Mouse (Mus musculus) olfactory bulb, adult 2 months (tissue): Measurements from ENCODE around the gene Gtpbp2. TPM values are rescaled to one million over a fixed set of nuclear protein-coding genes. Genes with fewer than 3 reads are reported as not detected.

Experiments used
- H3K27ac ChIP-seq: fragments of 200-500 bp; 2 replicates; pipeline ENCODE4 v1.5.1; 2012; ENCODE audit warnings: low read depth, low read length; ENCODE audit not compliant: insufficient read depth
- H3K4me1 ChIP-seq: fragments of 200-500 bp; 2 replicates; pipeline ENCODE4 v1.6.1; 2012; ENCODE audit warnings: low read length; ENCODE audit not compliant: control insufficient read depth, insufficient read depth
- H3K4me3 ChIP-seq: fragments of 200-500 bp; 2 replicates; pipeline ENCODE4 v1.5.1; 2012; ENCODE audit warnings: mild to moderate bottlenecking, low read depth, low read length, moderate library complexity; ENCODE audit not compliant: insufficient read depth
- CTCF ChIP-seq: fragments of 200-500 bp; IDR thresholded peaks from 2 replicates; pipeline ENCODE4 v1.5.1; 2012; ENCODE audit warnings: low read depth, mild to moderate bottlenecking, low read length, moderate library complexity; ENCODE audit not compliant: insufficient read depth
- POLR2A ChIP-seq: fragments of 200-500 bp; IDR thresholded peaks from 2 replicates; pipeline ENCODE4 v1.6.1; 2012; ENCODE audit warnings: mild to moderate bottlenecking, low read depth, low read length, moderate library complexity; ENCODE audit not compliant: insufficient read depth
- WGBS: fragments of 180-500 bp; shearing (Covaris S2); methylation state at CpG from one replicate; pipeline ENCODE4 v1.1.7; 2018; 5-methylcytosine and 5-hydroxymethylcytosine counted together
- polyA plus RNA-seq: library from polyadenylated mRNA; stranded (reverse); fragments of >200 nt; gene quantifications from 2 replicates; pipeline ENCODE4 v1.2.4, GENCODE M21; 2012; ENCODE audit warnings: low replicate concordance; ENCODE audit not compliant: missing spikeins, insufficient read depth, insufficient read length

Gtpbp2 gene
- polyA plus RNA-seq, 1 experiment = not detected

DNA sequence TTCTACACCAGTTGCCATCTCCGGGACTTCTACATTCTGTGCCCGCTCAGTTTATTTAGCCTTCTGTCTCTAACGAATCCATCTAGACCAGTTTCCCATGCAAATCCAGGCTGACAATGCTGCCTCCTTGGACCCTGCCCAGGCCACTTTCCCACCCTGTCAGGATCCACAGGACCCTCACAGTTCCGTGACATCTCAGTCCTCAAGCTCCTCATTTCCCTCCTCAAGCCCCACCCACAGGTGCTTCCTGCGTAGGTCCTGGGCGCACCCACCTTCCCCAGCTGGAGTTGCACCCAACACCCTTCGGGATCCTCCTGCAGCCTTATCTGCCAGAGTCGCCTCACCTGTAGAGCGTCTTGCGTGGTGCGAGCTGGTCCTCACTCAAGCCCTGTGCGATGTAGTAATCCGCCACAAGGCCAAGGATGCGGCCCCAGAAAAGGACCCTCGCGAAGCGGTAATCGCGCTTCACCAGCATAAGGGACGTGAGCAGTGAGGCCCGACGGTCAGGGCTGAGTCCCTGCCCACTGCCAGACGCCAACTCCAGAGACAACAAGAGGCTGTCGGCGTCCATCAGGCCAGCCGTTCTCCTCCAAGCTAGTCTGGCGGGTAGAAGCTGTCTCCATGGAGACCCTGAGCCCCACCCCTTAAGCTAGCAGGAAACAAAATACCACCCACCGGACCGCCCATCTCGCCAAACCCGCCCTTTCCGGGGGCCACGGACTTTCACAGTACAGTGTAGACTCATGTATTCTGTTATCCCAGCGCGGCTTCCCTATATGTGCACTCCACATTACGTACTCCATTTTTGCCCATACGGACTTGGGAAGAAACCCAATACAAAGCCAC is 17.0 kb upstream of the Gtpbp2 start, which contains the start of gene Rsph9:
Gene Rsph9 (minus strand): TSS at position 639 of the 846 bp plus-strand sequence.
- no peak within 1 kb of the TSS for H3K27ac ChIP-seq
- peak within 1 kb of the TSS; percentile 58 for H3K4me3 ChIP-seq
- H3K4me1 ChIP-seq = peaks cover 10% of the 10 kb centered on the region
- 3% methylated on average over 37 of the region's 37 CpGs for WGBS
- TF ChIP-seq POLR2A = 0 out of 2 replicates have a peak, but pooled peaks have one; percentile 33
- TF ChIP-seq CTCF = no peak

DNA sequence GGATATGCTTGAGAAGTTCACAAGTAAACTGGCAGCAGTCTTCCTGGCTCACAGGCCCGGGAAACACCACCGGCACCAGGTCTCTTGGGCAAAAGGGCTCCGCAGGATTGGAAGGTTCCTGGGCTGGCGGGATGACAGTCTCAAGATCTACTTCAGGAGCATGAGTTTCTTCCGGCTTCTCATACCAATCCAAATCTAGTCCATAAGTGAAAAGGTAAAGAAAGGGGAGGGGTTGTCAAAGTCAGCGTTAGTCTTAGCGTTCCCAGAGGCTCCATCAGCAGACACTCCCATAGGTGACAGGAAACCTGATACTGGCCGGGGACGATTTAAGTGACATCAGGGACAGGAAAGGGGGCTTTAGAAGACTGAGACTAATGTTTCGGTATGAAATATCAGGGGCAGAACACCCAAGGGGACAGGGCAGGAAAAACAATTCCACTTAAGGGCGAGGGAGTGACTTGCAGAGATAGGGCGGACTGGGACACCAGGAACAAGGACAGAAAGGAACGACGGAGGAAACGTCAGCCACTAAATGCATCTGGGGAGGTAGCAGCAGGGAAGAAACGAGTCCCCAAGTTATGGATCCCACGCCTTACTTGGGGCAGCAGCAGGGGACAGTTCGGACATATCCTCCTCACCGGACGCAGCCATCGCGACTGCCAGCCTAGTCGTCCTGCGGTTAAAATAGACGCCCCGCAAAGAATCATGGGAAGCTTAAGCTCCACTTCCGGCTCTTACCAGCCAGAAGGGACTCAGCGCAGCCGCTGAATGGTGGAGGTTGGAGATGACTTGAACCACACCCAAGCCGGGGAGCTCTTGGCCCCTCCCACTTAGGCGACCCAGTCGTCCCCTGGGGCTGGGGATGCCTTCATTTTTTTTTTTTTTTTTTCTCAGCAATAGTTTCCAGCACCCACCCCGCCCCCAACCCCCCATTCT is 7.7 kb upstream of the Gtpbp2 start, which contains the start of gene Mad2l1bp:
Gene Mad2l1bp (minus strand): TSS at position 707 of the 936 bp plus-strand sequence.
- TF ChIP-seq POLR2A (peak; percentile 66), CTCF (no peak)
- WGBS = 6% methylated on average over 33 of the region's 33 CpGs
- Histone ChIP-seq H3K4me3 (peak within 1 kb of the TSS; percentile 88), H3K4me1 (0 out of 2 replicates have a peak, but pooled peaks cover 2% of the 10 kb centered on the region), H3K27ac (no peak within 1 kb of the TSS; the same call in 1 of the 2 replicates)

DNA sequence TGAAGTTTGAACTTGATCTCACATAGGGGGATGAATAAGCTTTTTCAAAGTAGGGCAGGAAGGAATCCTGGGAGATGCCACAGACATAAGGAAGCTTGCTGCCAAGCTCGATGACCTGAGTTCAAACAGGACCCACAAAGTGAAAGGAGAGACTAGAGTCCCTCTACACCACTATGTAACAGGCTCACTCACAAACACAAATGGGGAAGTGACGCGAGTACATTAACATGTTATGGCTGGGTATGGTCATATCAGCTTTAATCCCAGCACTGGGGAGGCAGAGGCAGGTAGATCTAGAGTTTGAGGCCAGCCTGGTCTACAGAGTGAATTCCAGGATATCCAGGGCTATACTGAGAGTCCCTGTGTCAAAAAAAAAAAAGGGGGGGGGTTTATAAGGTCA is 6.5 kb upstream of the Gtpbp2 start:
- WGBS = 98% methylated on average over 3 of the region's 3 CpGs
- TF ChIP-seq CTCF = no peak
- no peak for TF ChIP-seq POLR2A
- H3K4me3 ChIP-seq = no peak overlapping the region
- H3K27ac ChIP-seq = no peak overlapping the region
- 0 out of 2 replicates have a peak, but pooled peaks cover 2% of the 10 kb centered on the region for H3K4me1 ChIP-seq

DNA sequence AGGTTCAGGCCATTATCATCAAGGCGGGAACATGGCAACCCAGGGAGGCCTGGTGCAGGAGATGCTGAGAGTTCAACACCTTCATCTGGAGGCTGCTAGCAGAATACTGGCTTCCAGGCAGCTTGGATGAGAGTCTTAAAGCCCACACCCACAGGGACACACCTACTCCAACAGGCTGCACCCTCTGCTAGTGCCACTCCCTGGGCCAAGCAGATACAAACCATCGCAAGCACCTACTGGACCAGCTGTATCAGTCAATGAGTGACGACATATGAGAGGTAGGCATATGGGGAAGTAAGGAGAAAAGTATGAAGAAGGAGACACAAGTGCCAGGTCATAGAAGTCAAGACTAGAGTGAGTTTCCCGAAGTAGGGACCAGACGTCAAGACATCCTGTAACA is 4.2 kb upstream of the Gtpbp2 start:
- TF ChIP-seq CTCF (no peak), POLR2A (no peak)
- WGBS = 88% methylated on average over 5 of the region's 5 CpGs

DNA sequence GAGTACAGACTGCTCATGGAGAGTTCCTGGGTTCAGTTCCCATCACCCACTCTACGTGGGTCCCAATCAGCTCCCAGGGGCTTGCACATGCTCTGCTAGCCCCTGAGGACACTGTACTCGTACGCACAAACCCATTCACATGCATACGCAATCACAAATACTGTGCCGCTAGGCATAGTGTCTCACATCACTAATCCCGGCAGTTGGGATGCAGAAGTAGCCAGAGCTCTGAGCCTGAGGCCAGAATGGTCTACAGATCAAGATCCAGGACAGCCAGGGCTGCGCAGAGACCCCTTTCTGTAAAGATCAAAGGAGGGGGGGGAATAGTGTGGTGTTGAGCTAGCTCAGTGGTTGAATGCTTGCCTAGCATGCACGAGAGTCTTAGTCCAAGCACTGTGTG is 3.7 kb upstream of the Gtpbp2 start:
- WGBS = 84% methylated on average over 8 of the region's 8 CpGs
- H3K27ac ChIP-seq = no peak overlapping the region
- TF ChIP-seq POLR2A (no peak), CTCF (no peak)
- H3K4me1 ChIP-seq = peaks cover 6% of the 10 kb centered on the region
- H3K4me3 ChIP-seq = no peak overlapping the region

More for the DNA sequence above, 4.2 kb upstream of the Gtpbp2 start:
- H3K27ac ChIP-seq = no peak overlapping the region
- H3K4me1 ChIP-seq = peaks cover 3% of the 10 kb centered on the region
- no peak overlapping the region for H3K4me3 ChIP-seq

DNA sequence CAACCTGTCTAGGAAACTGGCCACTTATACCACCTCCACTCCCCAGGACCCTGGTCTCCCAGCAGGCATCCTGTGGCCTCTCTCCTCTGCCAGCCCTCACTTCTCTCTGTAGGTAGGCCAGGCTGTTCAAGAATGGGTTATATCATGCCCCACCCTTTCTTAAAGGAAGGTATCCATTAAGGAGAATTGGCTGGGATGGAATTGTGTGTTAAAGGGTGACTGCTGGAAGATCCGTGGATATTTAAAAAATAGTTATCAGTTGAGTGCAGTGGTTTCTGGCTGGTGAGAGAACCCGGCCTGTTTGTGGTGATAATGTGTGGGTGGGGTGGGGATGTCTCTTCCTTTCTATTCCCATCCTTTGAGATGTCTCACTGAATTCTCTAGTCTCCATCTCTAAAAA is 1.6 kb upstream of the Gtpbp2 start:
- TF ChIP-seq CTCF = no peak
- no peak for TF ChIP-seq POLR2A
- WGBS = 57% methylated on average over 2 of the region's 2 CpGs
- H3K27ac ChIP-seq = no peak overlapping the region
- no peak overlapping the region for H3K4me3 ChIP-seq
- H3K4me1 ChIP-seq = peaks cover 12% of the 10 kb centered on the region

DNA sequence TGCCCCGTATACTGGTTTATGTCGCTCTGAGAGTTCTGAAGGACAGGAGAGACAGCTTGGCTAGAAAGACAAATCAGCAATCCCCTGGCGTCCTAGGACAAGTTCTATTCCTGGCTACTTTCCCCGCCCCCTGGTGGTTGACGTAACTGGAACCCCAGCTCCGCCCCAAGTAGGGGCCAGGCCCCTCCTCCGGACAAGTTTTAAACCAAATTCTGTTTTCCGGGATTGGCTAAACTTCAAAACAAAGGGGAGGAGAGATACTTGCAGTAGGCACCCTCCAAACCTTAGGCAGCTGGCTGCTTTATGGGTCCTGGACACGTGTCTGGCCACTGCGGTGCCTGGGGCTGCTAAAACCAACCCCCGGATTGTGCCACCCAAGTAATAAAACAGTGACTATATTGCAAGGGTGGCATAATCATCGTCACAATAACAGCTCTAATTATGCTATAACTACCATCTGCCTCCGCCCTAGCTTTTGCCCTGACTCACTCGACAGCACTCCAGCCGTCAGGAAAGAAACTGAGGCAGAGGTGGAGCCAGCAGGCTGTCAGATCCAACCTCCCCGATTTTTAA is 656 bp upstream of the Gtpbp2 start:
- WGBS = under 1% methylated on average over 16 of the region's 16 CpGs
- Histone ChIP-seq H3K4me3 (peak overlapping the region; percentile 55), H3K4me1 (peaks cover 12% of the 10 kb centered on the region), H3K27ac (peak overlapping the region; percentile 74)
- TF ChIP-seq POLR2A (no peak), CTCF (peak; percentile 19; the same call in 1 of the 2 replicates)

DNA sequence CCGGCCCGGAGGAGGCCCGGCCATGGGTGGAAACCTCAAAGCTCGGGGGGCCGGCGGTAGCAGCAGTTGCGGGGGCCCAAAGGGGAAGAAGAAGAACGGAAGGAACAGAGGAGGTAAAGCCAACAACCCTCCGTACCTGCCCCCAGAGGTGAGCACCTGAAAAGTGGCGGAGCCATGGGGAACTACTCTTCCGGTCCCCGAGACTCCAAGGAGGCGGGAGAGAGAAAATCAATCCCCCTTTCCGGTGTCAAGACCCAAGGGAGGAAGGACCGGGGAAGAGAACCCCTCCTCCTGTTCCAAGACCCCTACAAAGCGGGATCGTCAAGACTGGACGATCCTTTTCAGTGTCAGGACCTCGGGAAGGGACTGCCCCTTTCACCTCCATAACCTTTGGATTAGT is 347 bp downstream of the Gtpbp2 start:
- TF ChIP-seq CTCF (no peak), POLR2A (no peak)
- 0% methylated on average over 19 of the region's 19 CpGs for WGBS
- peak overlapping the region; percentile 74 for H3K4me3 ChIP-seq
- peaks cover 12% of the 10 kb centered on the region for H3K4me1 ChIP-seq
- no peak overlapping the region for H3K27ac ChIP-seq
